Mouse (Mus musculus) thymus, adult 2 months (tissue): ENCODE data around the gene Hadh. TPM values are rescaled to one million over a fixed set of nuclear protein-coding genes. Genes with fewer than 3 reads are reported as not detected.
A peak's percentile ranks its signal among the peaks of the same experiment; 100 is the strongest.

Experiments
- DNase-seq: peaks from one replicate; pipeline ENCODE4 v3.0.0; 2021
- H3K27ac ChIP-seq: fragments of 200-500 bp; 2 replicates; pipeline ENCODE4 v1.5.1; 2012; ENCODE audit warnings: low read length, control low read depth; ENCODE audit not compliant: control insufficient read depth, insufficient read depth
- H3K27me3 ChIP-seq: fragments of 200-500 bp; 2 replicates; pipeline ENCODE4 v1.6.1; 2012; ENCODE audit warnings: mild to moderate bottlenecking, low read length, moderate library complexity, mixed read lengths; ENCODE audit not compliant: control insufficient read depth, insufficient read depth
- H3K36me3 ChIP-seq: fragments of 200-500 bp; 2 replicates; pipeline ENCODE4 v1.6.1; 2012; ENCODE audit warnings: mild to moderate bottlenecking, low read length, moderate library complexity; ENCODE audit not compliant: control insufficient read depth, insufficient read depth
- H3K4me1 ChIP-seq: fragments of 200-500 bp; replicated peaks from 2 replicates; pipeline ENCODE4 v1.6.1; 2012; ENCODE audit warnings: low read length; ENCODE audit not compliant: control insufficient read depth, insufficient read depth
- H3K4me3 ChIP-seq: fragments of 200-500 bp; 2 replicates; pipeline ENCODE4 v1.5.1; 2012; ENCODE audit warnings: mild to moderate bottlenecking, low read length, control low read depth, moderate library complexity; ENCODE audit not compliant: control insufficient read depth, insufficient read depth
- CTCF ChIP-seq: fragments of 200-500 bp; IDR thresholded peaks from 2 replicates; pipeline ENCODE4 v1.5.1; 2012; ENCODE audit warnings: mild to moderate bottlenecking, control low read depth, low read length, moderate library complexity, borderline replicate concordance; ENCODE audit not compliant: control insufficient read depth, poor library complexity, insufficient read depth; ENCODE audit errors: extremely low read depth
- POLR2A ChIP-seq: fragments of 200-500 bp; IDR thresholded peaks from 2 replicates; pipeline ENCODE4 v1.6.1; 2012; ENCODE audit warnings: mild to moderate bottlenecking, low read length, control low read depth, moderate library complexity; ENCODE audit not compliant: control insufficient read depth, poor library complexity, insufficient read depth; ENCODE audit errors: extremely low read depth
- WGBS: fragments of 180-500 bp; shearing (Covaris S2); methylation state at CpG from one replicate; pipeline ENCODE4 v1.1.7; 2018; 5-methylcytosine and 5-hydroxymethylcytosine counted together
- polyA plus RNA-seq: library from polyadenylated mRNA; depleted of rRNA; stranded (reverse); fragments of >200 nt; gene quantifications from 2 replicates; pipeline ENCODE4 v1.2.3, GENCODE M21; 2012; rRNA removed

The Hadh gene
- 92.4 and 101 TPM in 2 replicates for polyA plus RNA-seq

GRCm38 (mm10) chr3:131271559-131272373 is at the start of gene Hadh:
Gene Hadh (minus strand): TSS chr3:131272101.
- peak; percentile 79 for DNase-seq
- under 1% methylated on average over 54 of the region's 54 CpGs for WGBS
- Histone ChIP-seq H3K4me3 (peak within 1 kb of the TSS; percentile 88), H3K4me1 (peaks cover 3% of the 10 kb centered on the region), H3K27ac (no peak within 1 kb of the TSS), H3K27me3 (no peaks in the 10 kb centered on the region), H3K36me3 (no peaks in the 10 kb centered on the region)
- TF ChIP-seq POLR2A (peak; percentile 38; the same call in 1 of the 2 replicates), CTCF (0 out of 2 replicates have a peak, but pooled peaks have one; percentile 32)

- Histone ChIP-seq H3K4me3 (no peak overlapping the region), H3K27me3 (no peaks in the 10 kb centered on the region), H3K4me1 (no peaks in the 10 kb centered on the region), H3K27ac (no peak overlapping the region), H3K36me3 (no peaks in the 10 kb centered on the region)
- 9% methylated on average over 3 of the region's 3 CpGs for WGBS
- peak; percentile 76; the same call in 1 of the 2 replicates for TF ChIP-seq CTCF
- TF ChIP-seq POLR2A = no peak
- DNase-seq = peak; percentile 72
Measured at GRCm38 (mm10) chr3:131320184-131320583, 48.3 kb upstream of the Hadh start.

- H3K27ac ChIP-seq = no peak overlapping the region
- no peak for TF ChIP-seq POLR2A
- no peak for TF ChIP-seq CTCF
- no peak for DNase-seq
- H3K4me3 ChIP-seq = no peak overlapping the region
- 61% methylated on average over 2 of the region's 2 CpGs for WGBS
- no peaks in the 10 kb centered on the region for H3K36me3 ChIP-seq
- no peaks in the 10 kb centered on the region for H3K4me1 ChIP-seq
- no peaks in the 10 kb centered on the region for H3K27me3 ChIP-seq
Measured at GRCm38 (mm10) chr3:131318211-131318610, 46.3 kb upstream of the Hadh start.

GRCm38 (mm10) chr3:131317126-131317525 is 45.2 kb upstream of the Hadh start:
- DNase-seq = no peak
- H3K27ac ChIP-seq = no peak overlapping the region
- TF ChIP-seq POLR2A (no peak), CTCF (no peak)
- 96% methylated on average over 1 of the region's 1 CpGs for WGBS
- no peaks in the 10 kb centered on the region for H3K27me3 ChIP-seq
- no peaks in the 10 kb centered on the region for H3K4me1 ChIP-seq
- no peaks in the 10 kb centered on the region for H3K36me3 ChIP-seq
- H3K4me3 ChIP-seq = no peak overlapping the region

GRCm38 (mm10) chr3:131315957-131316510 is 44.1 kb upstream of the Hadh start:
- Histone ChIP-seq H3K27me3 (no peaks in the 10 kb centered on the region), H3K27ac (no peak overlapping the region), H3K36me3 (no peaks in the 10 kb centered on the region), H3K4me1 (no peaks in the 10 kb centered on the region), H3K4me3 (no peak overlapping the region)
- no peak for DNase-seq
- TF ChIP-seq CTCF = no peak
- TF ChIP-seq POLR2A = no peak
- 79% methylated on average over 4 of the region's 4 CpGs for WGBS

- no peaks in the 10 kb centered on the region for H3K36me3 ChIP-seq
- DNase-seq = no peak
- 91% methylated on average over 9 of the region's 9 CpGs for WGBS
- H3K4me1 ChIP-seq = no peaks in the 10 kb centered on the region
- no peak overlapping the region for H3K4me3 ChIP-seq
- no peak for TF ChIP-seq POLR2A
- no peak for TF ChIP-seq CTCF
- no peaks in the 10 kb centered on the region for H3K27me3 ChIP-seq
- H3K27ac ChIP-seq = no peak overlapping the region
Measured at GRCm38 (mm10) chr3:131312340-131312739, 40.4 kb upstream of the Hadh start.

- Histone ChIP-seq H3K4me1 (no peaks in the 10 kb centered on the region), H3K36me3 (no peaks in the 10 kb centered on the region), H3K27ac (no peak overlapping the region), H3K27me3 (no peaks in the 10 kb centered on the region), H3K4me3 (no peak overlapping the region)
- WGBS = 94% methylated on average over 4 of the region's 4 CpGs
- no peak for DNase-seq
- TF ChIP-seq CTCF (no peak), POLR2A (no peak)
Measured at GRCm38 (mm10) chr3:131310572-131310971, 38.7 kb upstream of the Hadh start.
